Mouse (Mus musculus) NIH3T3 (cell line): Measurements from ENCODE around the gene Ntm.
A peak's percentile ranks its signal among the peaks of the same experiment; 100 is the strongest.

Source experiments
- DNase-seq: peaks from one replicate; pipeline ENCODE4 v3.0.0-alpha.2; 2012; ENCODE audit warnings: low read depth

The Ntm gene

GRCm38 (mm10) chr9:29317623-29318022 lies 645.3 kb downstream of the Ntm start:
- peak; percentile 1 for DNase-seq

GRCm38 (mm10) chr9:29315842-29316241 lies 647.1 kb downstream of the Ntm start:
- DNase-seq, result no peak

DNA sequence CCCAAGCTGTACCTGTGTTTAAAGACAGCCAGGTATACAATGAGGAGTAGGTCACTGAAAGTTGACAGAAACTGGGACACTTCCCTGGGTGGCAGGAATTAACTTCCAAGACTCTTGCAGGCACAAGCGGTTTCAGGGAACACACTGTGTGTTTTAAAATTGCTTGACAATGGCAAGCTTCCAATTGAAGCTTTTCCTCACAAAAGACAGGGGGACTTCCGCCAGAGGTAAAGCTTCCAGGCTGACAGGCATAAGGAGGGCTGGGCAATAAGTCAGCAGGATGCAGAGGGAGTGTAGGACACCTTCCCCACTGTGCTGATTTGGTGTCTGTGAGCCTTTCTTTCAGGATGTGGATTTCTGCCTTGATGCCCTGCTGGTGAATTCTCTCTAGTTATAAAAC lies 656.0 kb downstream of the Ntm start:
- no peak for DNase-seq

DNA sequence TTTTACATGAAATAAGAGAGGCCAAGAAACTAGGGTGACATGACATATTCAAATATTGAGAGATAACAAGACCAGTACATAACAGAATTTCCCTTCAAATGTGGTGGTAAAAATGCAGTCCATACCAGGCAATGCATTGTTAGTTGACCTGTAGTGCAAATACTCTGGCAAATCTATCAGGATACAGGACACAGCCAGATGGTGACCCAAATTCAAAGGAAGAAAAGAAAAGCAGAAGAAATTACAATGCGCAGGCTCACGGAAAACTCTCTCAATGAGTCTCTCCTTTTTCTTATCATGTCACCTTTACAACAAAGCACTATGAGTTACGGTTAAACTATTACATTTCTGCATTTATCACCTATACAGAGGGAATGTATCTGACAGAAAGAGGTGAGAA lies 664.6 kb downstream of the Ntm start:
- no peak for DNase-seq

DNA sequence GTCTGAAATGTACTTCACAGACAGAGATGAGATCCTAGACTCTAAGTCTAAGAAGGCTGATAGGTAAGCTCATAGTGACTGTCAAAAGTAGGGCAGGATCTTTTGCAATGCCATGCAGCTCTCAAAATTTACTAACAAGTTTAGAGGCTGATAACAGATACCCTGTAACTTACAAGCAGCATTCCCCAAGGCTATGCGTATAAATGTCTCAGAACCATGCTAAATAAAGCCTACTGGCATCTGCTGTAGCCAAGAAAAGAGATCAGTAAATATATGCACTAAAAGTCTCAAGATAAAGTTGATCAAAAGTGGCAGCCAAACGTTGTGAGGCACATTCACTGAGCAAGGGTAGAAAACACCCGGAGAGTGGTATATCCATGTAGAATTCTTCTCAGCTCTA lies 666.2 kb downstream of the Ntm start:
- no peak for DNase-seq

- DNase-seq, result no peak
Observed at GRCm38 (mm10) chr9:29288003-29288704, 674.8 kb downstream of the Ntm start.

DNA sequence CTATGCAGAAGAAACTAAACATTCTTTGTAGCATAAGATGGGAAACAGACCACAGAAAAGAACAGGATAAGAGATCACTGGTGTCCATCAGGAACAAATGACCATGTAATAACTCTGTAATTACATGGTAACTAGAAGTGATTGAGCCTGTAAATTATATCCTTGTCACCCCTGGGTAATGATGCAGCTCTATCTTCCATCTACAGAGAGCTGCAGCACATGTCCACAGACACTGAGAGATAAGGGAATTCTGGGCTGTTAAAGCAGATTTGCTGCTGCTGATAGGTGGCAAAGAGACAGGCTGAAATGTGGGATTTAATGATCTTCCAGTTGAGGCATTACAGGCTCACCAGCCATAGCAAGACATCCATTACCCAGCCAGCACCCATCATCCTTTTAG lies 677.8 kb downstream of the Ntm start:
- no peak for DNase-seq

GRCm38 (mm10) chr9:29272861-29273260 lies 690.1 kb downstream of the Ntm start:
- DNase-seq, result no peak

GRCm38 (mm10) chr9:29269988-29270387 lies 693.0 kb downstream of the Ntm start:
- DNase-seq, result no peak

- no peak for DNase-seq
Observed at GRCm38 (mm10) chr9:29269277-29269646, 693.7 kb downstream of the Ntm start.

GRCm38 (mm10) chr9:29268583-29269276 lies 694.2 kb downstream of the Ntm start:
- DNase-seq, result no peak

DNA sequence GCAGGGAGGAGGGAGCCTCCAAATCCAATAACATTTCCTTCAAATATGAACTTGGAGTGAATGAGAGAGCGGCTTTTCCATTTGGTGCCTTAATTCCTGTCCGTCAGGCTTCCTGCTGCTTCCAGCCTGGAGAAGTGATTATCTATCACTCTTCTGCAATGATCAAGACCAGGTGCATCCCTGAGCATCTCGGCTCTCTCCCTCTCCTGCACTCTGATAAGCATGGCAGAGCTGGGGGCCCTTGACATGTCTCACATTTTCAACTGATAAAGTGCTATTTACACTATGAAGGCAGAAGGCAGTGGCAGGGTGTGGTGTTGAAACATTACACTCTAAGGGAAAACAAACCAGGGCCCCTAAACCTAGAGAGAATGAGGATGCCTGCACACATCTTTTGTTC lies 695.3 kb downstream of the Ntm start:
- no peak for DNase-seq

- DNase-seq, result no peak
Observed at GRCm38 (mm10) chr9:29265177-29265576, 697.8 kb downstream of the Ntm start.

DNA sequence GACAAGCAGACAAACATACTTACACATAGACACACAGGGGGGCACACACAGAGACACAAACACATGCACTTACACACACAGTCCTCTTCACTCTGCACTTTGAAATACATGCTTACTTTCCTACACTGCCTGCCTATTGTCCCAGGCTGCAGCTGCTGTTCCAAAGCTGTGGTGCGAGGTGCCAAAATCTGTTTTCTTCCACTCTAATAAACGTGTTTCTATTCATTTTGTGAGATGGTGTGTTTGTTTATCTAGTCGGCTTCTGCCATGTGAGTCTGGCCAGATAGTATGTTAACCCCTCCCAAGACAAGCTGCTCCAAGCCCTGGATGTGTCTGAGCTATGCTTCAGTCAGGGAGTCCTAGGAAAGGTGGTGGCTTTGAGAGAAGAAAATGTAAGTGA lies 700.1 kb downstream of the Ntm start:
- no peak for DNase-seq

DNA sequence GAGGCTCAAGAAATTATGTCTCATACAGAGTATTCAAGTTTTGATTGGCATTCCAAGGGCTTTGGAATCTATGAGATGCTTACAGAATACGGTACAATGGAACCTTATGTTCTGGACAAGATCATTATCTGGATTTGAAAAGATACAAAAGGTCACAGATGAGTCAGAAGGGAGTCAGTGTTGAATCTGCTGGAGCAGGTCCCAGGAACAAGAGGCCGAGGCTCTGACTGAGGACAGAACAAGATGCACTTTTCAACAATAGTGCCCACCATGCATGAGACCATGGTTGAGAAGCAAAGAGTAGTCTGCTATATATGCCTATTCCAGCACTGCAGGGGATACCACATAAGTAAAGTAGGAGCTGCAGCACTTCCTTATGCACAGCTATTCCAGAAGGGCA lies 710.1 kb downstream of the Ntm start:
- DNase-seq, result no peak

DNA sequence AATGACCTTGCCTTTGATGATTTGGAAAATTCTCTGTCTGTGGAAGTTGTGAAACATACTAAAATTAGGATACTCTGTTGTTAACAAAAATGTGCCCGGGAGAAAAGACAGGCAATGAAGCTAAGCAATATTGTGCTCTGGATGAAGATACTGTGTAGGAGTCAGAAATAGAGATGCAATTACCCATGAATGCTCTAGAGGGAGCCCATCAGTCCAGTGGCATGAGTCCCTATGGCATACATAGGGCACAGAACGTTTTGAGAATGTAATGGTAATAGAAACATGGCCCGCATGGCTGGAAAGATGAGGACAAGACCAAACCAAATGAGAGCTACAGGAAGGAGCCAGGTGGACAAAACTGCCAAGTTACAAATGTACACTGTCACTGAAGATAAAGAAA lies 712.1 kb downstream of the Ntm start:
- DNase-seq, result peak; percentile 1

GRCm38 (mm10) chr9:29247812-29248211 lies 715.1 kb downstream of the Ntm start:
- DNase-seq, result no peak

- no peak for DNase-seq
Observed at GRCm38 (mm10) chr9:29244006-29244405, 718.9 kb downstream of the Ntm start.

DNA sequence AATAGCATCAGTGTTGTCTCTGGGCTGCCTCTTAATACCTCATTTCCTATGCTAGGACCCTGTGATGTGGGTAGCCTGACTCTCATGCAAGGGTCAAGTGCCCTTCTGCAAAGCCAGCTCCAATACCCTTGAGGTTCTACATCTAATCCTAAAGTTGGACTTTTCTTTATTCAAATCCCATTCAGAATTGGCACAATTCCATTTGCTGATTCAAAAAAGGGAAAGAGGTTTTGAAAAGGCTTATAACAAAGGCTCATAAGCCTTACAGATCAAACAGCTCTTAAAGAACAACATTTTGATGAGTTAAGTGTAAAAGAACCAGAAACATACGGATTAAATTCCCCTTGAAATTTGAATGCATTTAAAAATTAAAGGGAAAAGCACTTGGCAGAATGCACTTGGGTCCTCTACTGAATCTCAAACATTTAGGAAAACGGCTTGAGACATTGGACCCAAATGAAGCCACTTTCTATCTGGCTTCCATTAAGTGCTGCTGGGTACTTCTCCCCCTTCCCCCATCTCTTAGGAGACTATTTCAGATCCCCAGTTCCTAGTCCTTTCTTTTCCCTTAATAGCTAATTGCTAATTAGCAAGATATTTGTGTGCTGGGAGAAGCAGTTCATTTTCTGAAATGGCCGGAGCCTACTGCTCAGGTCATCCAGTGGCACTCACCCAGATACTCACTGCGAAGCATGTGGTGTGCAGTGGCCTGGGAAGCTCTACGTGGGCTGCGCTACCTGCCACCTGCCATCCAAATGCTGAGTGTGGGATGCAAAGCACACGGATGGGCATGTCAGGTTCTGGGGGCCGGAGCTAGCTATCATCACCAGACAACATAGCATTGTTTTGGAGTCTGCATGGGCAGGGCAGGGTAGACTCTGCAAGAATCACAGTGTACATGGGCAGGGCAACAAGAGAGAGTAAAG lies 720.2 kb downstream of the Ntm start:
- no peak for DNase-seq

DNA sequence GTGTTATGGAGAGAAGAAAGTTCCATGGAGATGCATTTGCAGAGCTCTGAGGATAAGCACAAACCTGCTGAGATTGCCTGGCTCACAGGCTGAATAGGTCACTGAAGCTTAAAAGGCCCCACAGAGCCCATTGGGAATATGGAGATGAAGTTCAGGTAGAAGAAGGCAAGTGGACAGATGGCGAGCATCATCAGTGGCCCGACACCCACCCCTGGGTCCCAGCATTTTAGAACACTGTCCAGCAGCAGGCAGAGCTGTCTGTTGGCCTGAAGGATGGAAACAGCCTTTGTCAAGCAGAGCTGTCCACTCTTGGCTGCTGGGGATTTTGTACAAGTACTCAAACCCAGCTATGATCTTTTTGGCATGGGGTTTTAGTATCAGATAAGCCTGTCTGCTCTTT lies 722.1 kb downstream of the Ntm start:
- DNase-seq, result no peak

GRCm38 (mm10) chr9:29238973-29239372 lies 724.0 kb downstream of the Ntm start:
- DNase-seq, result no peak

GRCm38 (mm10) chr9:29236752-29237151 lies 726.2 kb downstream of the Ntm start:
- DNase-seq, result no peak

DNA sequence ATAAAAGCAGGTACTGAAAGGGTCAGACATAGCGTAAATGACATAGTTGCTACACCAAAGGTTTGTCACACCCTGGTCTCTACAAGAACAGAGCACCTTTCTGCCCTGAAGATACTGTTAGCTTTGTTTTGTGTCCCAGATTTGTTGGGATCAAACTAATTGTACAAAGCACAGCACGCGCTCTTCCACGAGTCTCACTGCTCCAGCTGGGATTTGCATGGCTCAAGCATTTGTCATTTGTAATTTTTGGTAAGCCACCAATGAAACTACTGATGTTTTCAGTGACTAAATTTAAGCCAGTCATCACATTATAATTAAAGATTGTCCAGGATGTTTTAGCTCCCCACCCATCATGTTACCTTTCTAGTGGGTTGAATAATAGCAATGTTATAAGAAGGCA lies 735.2 kb downstream of the Ntm start:
- no peak for DNase-seq
